Mouse (Mus musculus): ENCODE results near the gene Gm5426.
"Not testable (repeated sequence)": the region's sequence is repeated elsewhere in the genome, so short reads cannot be mapped to it uniquely, and the experiment has no call there.

Gene Gm5426

DNA sequence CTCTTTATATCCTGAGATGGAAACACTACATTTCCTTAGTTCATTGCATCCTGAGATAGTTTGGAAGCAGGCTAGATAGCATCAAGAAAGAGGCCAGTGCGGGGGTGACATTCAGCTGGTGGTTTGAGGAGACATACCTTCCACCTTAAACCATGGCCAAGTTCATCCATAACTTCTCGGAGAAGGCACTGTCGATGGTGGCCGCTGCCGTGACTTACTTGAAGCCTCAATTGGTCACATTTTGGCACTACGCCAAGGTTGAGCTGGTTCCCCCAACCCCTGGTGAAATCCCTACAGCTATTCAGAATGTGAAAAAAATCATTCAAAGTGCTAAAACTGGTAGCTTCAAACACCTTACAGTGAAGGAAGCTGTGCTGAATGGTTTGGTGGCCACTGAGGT lies at the start of gene Gm5426:
TSS of gene Gm5426 (plus strand) at position 153 of the 400 bp plus-strand sequence.
- not testable (repeated sequence) for DNase-seq (ENCODE audit: low spot score in 2 of 2)

DNA sequence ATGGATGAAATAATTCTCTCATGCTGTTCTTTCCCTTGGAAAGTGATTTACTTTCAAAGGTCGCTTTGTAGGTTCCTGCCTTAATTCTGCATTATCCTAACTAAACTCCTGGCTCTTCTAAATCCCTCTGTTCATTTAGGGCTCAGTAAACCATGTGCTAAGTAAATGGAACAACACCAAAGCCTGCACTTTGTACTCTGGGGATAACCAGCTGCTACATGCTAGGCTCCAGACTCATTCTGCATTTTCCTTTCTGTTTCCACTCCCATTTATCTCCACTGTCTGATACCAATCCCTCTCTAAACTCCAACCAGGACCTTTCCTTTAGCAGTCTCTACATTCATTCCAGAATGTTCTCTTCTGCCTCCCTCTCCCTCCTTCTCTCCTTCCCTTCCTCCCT lies 46.7 kb upstream of the Gm5426 start:
- DNase-seq (ENCODE audit: low spot score in 2 of 2) = no peak

DNA sequence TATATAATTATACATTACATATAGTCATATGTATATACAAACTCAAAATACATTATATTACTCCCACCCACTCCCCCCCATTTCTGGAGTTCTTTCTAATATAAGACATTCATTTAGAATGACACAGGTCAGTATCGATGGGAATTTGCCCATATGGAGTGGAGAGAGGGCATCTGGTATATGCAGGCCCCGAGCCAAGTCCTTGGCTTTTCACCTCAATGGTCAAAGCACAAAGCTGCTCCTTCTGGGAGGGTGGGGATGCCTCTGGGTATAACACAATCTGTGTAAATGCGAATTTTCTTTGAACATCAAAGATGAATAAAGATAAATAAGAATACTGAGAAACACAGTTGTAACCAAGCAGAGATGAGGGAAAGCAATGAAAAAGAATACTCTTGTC lies 46.0 kb upstream of the Gm5426 start:
- no peak for DNase-seq (ENCODE audit: low spot score in 2 of 2)

DNA sequence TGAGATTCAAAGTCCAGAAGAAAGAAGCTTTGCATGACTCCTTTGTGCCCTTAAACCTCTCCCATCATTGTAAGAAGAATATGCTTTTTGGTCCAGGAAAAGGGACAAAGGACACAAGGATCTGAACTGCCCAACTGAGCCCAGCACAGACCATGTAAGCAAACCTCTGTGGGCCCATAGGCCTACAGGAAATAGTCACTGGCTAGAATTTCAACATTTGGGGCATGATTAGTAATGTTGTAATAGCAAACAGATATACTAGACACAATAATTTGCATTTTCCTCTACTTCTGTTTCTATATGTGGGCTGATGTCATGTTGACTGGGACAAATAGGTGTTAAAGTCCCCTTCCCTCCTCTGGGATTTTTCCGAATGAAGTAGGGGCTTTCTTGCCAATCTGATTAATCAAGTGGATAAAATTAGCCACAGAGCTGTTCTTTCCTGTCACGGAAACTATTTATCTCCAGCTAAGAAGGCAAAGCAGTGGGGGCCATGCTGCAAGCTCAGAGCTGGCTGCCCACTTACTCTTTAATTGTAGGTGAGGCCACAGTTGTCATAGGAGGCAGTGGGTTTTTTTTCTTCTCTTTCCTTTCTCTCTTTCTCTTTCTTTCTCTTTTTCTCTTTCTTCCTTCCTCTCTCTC lies 42.4 kb upstream of the Gm5426 start:
- DNase-seq (ENCODE audit: low spot score in 2 of 2) = no peak

DNA sequence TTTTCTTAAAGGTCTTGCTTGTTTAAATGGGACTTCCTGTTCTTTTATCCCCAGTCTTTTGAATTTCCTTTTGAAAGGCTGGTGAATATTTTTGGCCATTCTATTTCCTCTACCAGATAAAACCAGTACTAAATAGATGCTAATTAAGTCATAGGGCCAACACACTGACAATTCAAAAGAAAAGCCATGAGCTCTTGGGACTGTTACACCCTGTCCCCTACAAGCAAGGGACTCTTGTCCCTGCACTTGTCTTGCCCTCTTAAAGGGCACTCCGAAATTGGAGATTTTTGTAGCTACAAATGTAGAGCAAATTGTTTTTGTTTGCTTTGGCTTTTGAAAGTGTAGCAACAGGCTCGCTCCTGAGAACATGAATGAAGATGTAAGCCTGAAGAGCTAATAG lies 41.8 kb upstream of the Gm5426 start:
- DNase-seq (ENCODE audit: low spot score in 2 of 2) = no peak

DNA sequence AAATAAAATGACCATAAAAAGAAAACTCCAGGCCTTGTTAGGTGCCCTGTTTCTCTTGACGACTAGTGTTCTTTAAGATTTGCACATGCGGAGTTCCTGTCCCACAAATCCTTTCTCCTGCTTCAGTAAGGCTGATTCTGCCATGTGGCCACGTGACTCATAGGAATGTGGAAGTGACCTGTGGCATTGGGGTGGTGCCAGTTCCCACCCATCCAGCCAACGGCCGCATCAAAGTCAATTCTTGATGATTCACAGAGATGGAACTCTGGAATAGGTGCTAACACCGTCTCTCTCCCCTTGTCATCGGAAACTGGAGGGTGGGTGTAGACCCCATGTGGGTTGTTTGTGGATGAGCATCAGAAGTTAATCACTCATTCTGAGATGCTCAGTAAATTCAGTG lies 39.7 kb upstream of the Gm5426 start:
- DNase-seq (ENCODE audit: low spot score in 2 of 2) = no peak

DNA sequence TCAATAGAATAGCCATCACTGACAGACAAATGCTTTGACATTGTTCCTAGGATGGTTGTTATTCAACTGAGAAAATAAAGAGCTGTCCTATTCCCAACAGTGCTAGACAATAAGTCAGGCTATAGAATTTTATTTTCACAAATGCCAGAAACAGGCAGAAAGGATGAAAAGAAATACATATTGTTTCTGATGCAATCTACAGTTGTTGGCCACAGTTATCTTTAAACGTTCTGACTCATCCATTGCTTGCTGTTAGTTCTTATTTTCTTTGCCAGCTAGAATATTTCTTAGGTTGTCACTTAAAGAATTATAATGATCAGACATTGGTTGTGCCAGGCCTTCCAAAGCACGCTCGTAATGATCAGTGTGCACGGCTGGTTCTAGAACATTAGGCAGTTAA lies 35.4 kb upstream of the Gm5426 start:
- no peak for DNase-seq (ENCODE audit: low spot score in 2 of 2)

DNA sequence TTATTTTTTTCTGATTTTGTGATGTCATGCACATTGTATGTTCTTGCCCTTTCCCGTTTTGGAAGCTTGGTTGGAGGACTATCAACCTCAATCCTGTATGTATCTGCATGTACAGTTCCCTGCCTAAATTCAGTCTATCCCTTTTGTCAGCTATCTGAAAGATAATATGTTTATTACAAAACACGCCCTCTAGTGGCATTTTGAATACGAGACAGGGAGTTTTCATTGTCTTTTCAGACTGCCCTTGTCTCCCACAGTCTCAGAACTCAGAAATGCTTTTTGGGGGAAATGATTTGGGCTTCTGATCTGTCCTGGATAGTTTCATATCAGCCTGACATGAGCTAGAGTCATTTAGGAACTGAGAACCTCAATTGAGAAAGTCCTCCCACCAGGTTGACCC lies 32.2 kb upstream of the Gm5426 start:
- no peak for DNase-seq (ENCODE audit: low spot score in 2 of 2)

DNA sequence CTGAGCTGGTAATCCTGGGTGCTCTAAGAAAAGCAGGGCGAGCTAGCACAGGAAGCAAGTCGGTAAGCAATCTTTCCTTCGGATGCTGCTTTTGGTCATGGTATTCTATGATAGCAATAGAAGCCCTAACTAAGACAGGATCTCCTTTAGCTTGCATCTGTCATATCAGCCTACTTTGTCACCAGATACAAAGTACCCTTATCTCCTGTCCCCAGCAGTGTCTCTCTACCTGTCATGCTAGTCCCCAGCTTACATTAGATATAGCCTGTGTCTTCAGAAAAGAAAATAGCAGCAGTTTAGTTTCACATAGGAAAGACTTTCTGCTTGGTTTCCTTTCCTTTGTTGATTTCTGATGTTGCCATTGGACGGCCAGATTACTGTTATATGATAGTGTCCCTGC lies 31.8 kb upstream of the Gm5426 start:
- no peak for DNase-seq (ENCODE audit: low spot score in 2 of 2)

DNA sequence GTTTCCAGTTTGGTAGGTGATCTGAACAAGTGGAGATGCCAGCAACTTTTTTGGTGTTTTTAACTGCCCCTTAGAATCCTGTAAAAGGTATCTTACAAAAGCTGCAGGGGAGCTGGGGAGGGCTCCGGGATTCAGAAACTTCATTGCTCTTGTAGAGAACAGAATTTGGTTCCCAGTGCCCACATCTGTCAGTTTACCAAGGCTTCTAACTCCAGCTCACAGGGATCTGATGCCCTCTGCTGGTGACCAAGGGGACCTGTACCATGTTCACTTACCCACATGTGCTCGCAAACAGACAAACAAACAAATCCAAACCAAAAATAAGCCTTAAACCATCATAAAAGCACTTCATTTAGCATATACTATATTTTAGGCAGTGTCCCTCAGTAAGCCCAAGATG lies 31.3 kb upstream of the Gm5426 start:
- DNase-seq (ENCODE audit: low spot score in 2 of 2) = no peak

DNA sequence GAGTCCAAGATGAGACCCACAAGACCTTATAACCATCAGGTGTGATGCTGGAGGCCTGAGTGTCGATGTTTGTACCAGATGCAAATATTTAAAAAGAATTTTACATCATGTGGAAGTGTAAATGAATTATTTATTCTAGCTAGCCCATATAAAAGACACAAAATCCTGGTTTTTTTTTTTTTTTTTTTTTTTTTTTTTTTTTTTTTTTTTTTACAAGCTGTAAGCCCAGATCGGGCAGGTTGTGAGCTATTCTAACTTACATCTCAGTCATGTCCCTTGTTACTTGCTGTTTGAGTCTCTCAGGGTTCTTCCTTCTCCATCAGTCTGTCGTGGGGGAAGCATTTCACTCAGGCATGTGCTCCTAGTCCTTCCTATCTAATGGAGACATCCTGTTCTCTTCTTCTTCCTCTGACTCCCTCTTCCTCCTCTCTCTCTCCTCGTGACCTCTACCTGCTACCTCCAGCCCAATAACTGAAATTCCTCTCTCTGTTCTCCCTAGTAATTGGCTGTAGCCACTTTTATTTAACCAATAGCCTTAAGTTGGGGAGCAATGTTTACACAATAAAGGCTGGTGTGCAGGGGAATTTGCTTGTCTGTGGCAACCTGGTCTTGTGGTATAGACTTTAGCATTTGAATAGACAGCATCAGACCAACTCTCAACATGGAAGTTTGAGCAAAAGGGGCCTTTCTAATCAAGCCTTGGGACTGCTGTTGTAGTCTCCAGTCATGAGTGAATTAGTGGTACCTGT lies 29.3 kb upstream of the Gm5426 start:
- DNase-seq (ENCODE audit: low spot score in 2 of 2) = no peak

DNA sequence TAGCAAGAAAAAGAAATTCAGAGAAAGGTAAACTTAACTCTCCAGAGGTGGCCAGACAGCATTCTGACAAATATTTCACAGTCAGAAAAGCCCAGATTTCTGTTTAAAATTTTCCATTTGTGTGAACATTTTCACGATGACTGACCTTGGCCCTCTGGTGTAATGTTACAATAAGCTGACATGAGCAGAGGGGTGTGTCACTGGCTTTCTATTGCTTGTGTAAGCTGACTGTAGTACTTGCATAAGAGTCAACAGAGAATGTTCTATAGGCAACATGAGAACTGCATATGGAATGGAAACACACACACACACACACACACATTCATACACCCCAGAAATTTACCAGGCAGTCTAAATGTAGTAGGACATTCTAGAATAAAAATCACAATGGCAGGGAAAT lies 28.6 kb upstream of the Gm5426 start:
- DNase-seq (ENCODE audit: low spot score in 2 of 2) = no peak

DNA sequence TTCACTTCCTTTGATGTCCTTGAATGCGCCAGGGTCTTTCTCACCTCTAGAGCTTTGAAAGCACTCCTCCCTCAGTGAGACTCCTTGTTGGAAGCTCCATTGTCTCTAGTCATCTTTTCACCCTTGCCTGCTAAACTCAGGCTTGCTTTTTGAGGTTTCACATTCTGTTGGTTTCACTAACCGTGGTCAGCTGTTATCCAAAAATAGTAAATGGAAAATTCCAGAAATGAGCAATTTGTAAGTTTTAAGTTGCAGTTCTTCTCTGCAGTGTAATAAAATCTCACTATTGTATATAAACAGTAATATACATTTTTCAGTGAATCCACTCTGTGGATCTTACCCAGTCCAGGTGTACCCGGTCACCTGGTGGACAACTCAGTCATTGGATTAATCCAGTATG lies 21.1 kb upstream of the Gm5426 start:
- no peak for DNase-seq (ENCODE audit: low spot score in 2 of 2)

DNA sequence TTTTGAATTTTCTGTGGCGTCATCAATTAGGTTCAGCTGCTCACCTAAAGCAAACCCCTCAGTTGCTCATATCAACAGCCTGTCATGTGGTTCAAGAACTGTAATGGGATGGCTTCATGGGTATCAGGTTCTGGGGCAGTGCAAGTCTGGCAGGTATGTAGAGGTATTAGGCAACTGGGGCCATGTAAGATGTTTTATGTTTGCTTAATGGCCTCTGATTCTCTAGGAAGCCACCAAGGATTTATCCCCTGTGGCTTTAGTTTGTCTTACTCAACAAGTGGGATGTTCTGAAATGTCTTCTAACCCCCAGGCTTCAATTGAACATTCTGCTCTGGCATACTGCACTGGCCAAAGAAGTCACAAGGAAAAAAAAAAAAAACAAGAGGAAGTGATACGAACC lies 15.6 kb upstream of the Gm5426 start:
- DNase-seq (ENCODE audit: low spot score in 2 of 2) = no peak

DNA sequence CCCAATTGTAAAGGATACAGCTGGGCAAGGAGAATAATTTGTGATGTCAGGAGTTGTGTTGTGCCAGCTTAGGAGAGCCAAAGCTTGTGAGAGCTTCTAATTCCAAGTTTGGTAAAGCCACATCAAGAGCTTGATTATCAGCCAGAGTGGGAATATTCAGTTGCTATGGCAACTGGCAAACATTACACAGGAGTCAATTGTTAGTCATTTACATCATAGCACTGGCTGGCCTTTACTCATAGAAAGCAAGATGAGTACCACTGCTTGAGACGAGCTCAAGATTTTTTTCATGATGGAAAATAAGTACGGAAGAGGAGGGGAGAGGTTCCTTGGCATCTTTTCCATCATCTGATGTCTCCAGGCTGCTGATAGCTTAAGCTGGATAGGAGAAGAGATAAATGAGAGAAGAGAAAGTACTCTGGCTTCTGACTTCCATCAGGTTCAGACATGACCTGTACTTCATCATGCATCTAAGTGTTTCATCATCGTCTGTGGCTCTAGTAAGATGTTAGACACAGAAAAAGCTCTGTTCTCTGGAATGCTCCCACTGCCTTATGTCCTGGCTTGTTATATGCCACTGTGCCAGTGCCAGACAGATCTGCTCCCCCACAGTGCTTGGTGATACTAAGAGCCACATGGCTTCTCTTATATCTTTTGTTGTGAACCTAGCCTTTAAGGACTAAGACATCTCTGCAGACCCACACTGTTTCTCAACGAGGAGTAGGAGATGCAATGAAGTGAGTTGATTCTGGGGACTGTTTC lies 15.0 kb upstream of the Gm5426 start:
- no peak for DNase-seq (ENCODE audit: low spot score in 2 of 2)

DNA sequence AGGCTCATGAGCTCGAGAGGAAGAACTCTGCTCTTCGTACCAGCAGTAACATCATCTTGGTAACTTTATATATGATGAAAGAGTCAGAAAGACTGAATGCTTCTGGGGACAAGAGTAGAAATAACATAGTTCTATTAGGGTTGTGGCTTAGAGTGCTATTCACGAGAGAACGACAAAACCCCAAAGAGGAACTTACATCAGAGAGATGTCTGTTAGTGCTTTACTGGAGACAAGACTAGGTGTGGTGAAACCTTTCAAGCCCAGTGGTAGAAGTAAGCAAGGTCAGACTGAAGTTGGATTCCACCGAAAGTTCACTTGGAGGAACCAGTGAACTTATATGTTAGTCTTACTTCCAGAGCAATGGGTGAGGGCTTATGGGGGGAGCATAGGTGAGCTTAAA lies 12.5 kb upstream of the Gm5426 start:
- no peak for DNase-seq (ENCODE audit: low spot score in 2 of 2)

DNA sequence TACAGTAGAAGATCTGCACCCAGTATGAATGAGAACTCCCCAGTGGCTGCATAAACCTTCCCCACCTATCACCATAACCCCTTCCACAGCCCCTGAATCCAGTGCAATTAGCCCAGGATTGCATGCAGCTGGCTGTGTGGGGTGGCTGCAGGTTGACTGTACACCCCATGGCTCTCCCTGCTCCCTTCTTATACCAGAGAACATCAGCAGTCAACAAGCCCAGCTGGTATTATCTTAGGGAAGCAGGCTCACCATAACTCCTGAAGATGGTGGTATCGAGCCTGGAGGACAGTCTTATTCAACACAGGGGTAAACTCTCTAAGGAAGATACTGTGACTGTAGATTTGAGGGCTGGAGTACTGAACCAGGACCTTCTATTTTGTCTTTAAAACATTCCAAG lies 12.1 kb upstream of the Gm5426 start:
- no peak for DNase-seq (ENCODE audit: low spot score in 2 of 2)

DNA sequence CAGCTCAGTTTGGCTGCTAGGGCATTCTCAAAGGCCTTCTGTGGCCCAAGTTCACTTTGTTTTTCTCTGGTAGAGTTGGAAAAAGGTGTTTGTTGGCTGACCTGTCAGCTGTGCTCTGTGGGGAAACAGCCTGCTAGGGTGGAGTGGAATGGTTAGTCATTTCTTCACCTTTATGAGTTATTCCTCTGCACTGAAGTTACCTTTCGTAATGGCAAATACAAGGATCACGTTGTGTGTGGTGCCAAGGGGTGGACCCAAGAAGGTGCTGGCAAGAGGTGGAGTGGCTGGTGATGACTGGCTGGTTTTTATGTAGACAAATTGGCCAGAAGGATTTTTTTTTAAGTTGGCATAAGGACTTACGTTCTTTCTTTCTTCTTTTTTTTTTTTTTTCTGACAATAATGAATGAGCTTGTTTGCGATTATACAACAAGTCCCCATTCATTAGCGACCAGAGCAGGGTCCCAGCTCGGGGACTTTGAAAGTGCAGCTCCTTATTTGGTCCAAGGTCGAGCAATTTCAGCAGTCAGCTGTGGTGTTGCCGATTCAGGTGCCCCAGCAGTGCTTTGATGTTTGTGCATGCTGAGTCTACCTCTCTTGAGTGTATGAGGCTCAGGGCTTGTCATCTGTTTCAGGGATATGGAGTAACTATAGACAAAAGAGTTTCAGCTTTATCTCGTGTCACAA lies 10.5 kb upstream of the Gm5426 start:
- DNase-seq (ENCODE audit: low spot score in 2 of 2) = peak in 1 of 2 experiments; percentile 9

DNA sequence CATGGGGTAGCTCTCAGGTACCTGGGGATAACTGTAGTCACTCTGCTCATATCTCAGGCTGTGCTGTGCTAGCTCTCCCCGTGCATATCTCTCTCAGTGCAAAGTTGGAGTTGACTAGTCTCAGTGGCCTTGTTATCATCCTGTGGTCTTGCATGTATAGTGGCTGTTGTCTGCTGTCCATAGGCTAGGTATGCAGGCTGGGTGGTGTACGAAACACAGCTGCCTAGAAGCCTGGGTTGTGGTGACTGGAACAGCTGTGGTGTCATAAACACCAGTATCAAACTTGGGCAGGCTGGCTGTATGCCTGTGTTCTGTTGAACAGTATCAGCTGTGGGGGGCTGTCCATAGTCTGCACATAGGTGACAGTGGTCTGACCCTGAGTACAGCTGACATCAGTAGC lies 7.2 kb upstream of the Gm5426 start:
- no peak for DNase-seq (ENCODE audit: low spot score in 2 of 2)

DNA sequence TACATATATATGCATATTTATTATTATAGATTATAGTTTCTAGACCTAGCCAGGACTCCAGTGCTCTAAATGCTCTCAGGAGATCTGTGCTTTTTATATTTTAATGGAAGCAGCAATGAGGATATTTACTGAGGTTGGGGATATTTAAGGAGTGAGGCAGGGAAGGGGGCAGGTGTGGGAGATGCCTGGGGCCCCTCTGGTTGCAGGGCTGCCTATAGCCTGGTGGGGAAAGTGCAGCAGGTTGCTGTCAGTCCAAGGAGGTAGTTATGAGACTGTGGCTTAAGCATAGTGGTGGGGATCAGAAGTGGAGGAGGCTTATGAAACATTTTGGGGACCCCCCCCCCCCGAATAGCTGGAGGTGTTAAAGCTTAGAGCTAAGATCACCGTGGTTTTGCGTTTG lies 6.0 kb upstream of the Gm5426 start:
- no peak for DNase-seq (ENCODE audit: low spot score in 2 of 2)

DNA sequence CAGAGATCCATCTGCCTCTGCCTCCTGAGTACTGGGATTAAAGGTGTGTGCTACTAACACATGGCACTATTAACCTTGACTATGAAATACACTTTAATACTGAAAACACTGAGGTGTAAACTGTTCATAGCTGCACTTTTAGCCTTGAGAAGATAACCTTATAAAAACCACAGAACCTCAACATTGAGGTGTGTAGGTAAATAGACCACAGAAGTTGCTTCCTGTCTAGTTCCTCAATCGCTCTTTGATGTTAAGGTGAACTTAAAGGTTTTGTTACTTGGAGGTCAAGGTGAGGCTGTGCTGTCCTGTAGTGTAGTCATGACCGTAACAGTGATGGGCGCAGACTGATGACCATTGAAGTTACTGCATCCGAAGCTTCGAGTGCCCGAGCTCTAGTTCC lies 5.3 kb upstream of the Gm5426 start:
- no peak for DNase-seq (ENCODE audit: low spot score in 2 of 2)

DNA sequence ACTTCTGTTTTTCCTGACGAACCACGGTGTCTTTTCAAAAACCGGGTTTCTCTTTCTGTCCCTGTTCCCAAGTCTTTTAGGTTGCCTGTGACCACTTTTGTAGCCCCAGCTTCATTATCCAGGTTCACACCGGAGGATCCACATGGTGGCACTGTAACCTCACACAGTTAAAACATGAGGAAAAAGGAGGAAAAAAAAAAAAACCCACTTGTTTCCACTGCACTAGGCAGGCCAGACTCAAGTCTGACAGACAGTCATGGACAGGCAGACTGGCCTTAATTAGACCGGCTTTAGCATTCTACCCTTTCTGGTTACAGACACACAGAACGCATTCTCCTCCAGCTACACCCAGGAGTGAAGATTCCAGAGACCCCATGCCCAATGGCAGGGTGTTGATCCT lies 4.2 kb upstream of the Gm5426 start:
- peak; percentile 39 to 41 for DNase-seq (ENCODE audit: low spot score in 2 of 2)
